Mouse (Mus musculus) intestine, embryonic 14.5 days (tissue): ENCODE measurements around the gene Cbfa2t2. TPM values are rescaled to one million over a fixed set of nuclear protein-coding genes. Genes with fewer than 3 reads are reported as not detected.
A peak's percentile ranks its signal among the peaks of the same experiment; 100 is the strongest.

Experiments
- ATAC-seq: fragments of 200-750 bp; cut with Nextera tagmentation; replicated peaks from 2 replicates; pipeline ENCODE4 v1.8.0; 2017; ENCODE audit warnings: low read depth, moderate number of reproducible peaks, moderate TSS enrichment, moderate library complexity; ENCODE audit not compliant: low FRiP score, low TSS enrichment
- DNase-seq: peaks from one replicate; pipeline ENCODE4 v3.0.0-alpha.2; 2018; ENCODE audit warnings: low spot score
- H3K27ac ChIP-seq: fragments of 300-500 bp; sonication (generic); 2 replicates; pipeline ENCODE4 v1.5.1; 2014; ENCODE audit warnings: low read depth, mild to moderate bottlenecking, control low read depth
- H3K27me3 ChIP-seq: fragments of 300-500 bp; sonication (generic); replicated peaks from 2 replicates; pipeline ENCODE4 v1.6.1; 2014; ENCODE audit warnings: low read length, control low read depth; ENCODE audit not compliant: control insufficient read depth, insufficient read depth
- H3K36me3 ChIP-seq: fragments of 300-500 bp; sonication (generic); 2 replicates; pipeline ENCODE4 v1.6.1; 2014; ENCODE audit warnings: low read length, control low read depth; ENCODE audit not compliant: control insufficient read depth, insufficient read depth
- H3K4me1 ChIP-seq: fragments of 300-500 bp; sonication (generic); replicated peaks from 2 replicates; pipeline ENCODE4 v1.6.1; 2014; ENCODE audit warnings: low read length, control low read depth, mixed read lengths; ENCODE audit not compliant: control insufficient read depth, insufficient read depth
- H3K4me2 ChIP-seq: fragments of 300-500 bp; sonication (generic); 2 replicates; pipeline ENCODE4 v1.6.1; 2014; ENCODE audit warnings: low read length
- H3K4me3 ChIP-seq: fragments of 300-500 bp; sonication (generic); 2 replicates; pipeline ENCODE4 v1.5.1; 2014; ENCODE audit warnings: low read depth, low read length, control low read depth, mixed read lengths
- H3K9ac ChIP-seq: fragments of 300-500 bp; sonication (generic); 2 replicates; pipeline ENCODE4 v1.6.1; 2014; ENCODE audit warnings: mild to moderate bottlenecking, low read length
- H3K9me3 ChIP-seq: fragments of 300-500 bp; sonication (generic); 2 replicates; pipeline ENCODE4 v1.6.1; 2016; ENCODE audit warnings: low read length, control low read depth; ENCODE audit not compliant: control insufficient read depth
- WGBS: fragments of 180-500 bp; shearing (Covaris S2); extraction: QIAGEN DNeasy Blood & Tissue Kit; methylation state at CpG from one replicate; pipeline ENCODE4 v1.1.7; 2014; 5-methylcytosine and 5-hydroxymethylcytosine counted together
- polyA plus RNA-seq: library from polyadenylated mRNA; unstranded; fragments of >200 nt; fragmentation: Nextera tagmentation; extraction: Ambion mirVana; gene quantifications from 2 replicates; pipeline ENCODE4 v1.2.1, GENCODE M21; 2014

Gene Cbfa2t2
- polyA plus RNA-seq, 1 experiment from 2014 or later: 33.6 TPM

DNA sequence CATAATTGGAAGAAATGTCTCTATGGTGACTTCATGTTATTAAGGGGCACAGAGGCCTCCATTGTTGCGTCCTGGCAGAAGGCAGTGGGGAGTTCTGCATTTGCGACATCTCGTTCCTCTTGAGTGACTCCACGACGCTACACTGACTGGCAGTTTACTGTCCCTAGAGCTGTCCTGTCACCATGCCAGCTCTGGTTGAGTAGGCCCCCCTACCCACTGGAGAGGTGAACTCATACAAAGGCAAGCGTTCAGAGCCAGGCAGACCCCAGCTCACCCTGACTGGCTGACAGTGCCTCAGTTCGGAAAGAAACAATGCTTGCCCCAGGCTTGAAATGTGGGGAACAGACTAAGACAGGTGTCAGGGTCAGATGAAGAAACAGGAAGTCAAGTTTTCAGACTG, 138.0 kb downstream of the Cbfa2t2 start:
- no peak overlapping the region for H3K9ac ChIP-seq
- no peak overlapping the region for H3K4me3 ChIP-seq
- WGBS: 79% methylated on average over 7 of the region's 7 CpGs
- no peak overlapping the region for H3K4me2 ChIP-seq
- no peak for DNase-seq
- no peak for ATAC-seq
- H3K4me1 ChIP-seq: peaks cover 13% of the 10 kb centered on the region
- no peak overlapping the region for H3K27ac ChIP-seq
- no peaks in the 10 kb centered on the region for H3K9me3 ChIP-seq
- H3K36me3 ChIP-seq: no peaks in the 10 kb centered on the region
- H3K27me3 ChIP-seq: no peaks in the 10 kb centered on the region

DNA sequence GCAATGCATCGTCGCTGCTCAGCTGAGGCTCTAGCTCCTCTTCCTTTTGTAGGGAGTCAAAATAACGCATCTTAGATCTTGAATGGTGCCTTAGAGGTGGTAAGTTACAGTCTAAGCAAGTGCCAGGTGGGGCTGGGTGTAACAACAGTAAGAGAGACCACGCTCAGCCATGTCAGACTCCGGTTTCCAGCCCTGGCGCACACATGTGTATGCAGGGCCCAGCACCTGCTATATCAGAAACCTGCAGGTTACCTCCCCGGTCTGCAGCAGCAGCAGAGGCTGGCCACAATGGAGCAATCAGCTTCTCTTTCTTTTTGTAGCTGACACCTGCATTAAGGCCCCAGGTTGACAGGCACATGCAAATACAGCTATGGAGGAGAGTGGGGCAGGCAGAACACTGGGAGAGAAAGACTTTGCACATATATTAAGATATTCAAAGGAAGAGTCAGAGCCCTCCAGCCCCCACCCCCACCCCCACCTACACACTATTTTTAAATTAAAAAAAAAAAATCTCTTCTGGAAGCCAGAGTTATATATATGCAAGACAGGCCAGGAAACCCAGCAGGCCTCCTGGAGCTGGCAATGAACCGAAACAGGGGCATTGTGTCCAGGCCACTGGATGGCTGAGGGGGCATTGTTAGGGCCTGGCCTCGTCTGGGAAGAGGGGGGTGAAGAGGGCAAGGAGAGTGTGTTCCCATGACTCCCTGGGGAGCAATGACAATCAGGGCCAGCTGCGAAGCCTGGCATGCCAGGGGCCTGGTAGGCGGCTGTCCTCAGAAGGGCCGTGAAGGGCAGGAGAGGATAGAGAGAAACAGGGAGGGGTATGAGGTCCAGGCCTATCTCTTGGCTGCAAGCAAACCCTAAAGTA, 140.8 kb downstream of the Cbfa2t2 start:
- 61% methylated on average over 12 of the region's 12 CpGs for WGBS

DNA sequence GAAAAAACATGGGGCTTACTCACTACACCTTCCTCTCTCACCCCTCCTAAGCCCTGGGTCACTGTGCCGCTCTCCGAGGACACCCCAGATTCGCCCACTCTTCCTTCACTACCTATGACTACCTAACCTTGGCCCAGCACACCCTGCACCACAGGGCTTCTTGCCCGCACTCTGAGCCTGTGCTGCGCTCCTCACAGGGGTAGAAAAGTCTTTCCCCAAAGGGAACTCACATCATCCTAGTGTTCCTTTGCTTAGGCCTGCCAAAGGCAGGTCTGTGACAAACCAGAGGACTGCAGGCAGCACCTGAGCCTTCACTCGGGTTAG, 141.4 kb downstream of the Cbfa2t2 start:
- Histone ChIP-seq H3K27me3 (no peaks in the 10 kb centered on the region), H3K9me3 (no peaks in the 10 kb centered on the region), H3K27ac (no peak overlapping the region), H3K9ac (no peak overlapping the region), H3K36me3 (no peaks in the 10 kb centered on the region), H3K4me1 (no peaks in the 10 kb centered on the region), H3K4me2 (no peak overlapping the region), H3K4me3 (no peak overlapping the region)
- 86% methylated on average over 6 of the region's 6 CpGs for WGBS
- no peak for DNase-seq
- no peak for ATAC-seq

More for the DNA sequence above, 140.8 kb downstream of the Cbfa2t2 start:
- Histone ChIP-seq H3K36me3 (no peaks in the 10 kb centered on the region), H3K27me3 (no peaks in the 10 kb centered on the region), H3K4me3 (no peak overlapping the region), H3K9ac (no peak overlapping the region), H3K27ac (no peak overlapping the region), H3K4me1 (peaks cover 4% of the 10 kb centered on the region; the same call in 1 of the 2 replicates), H3K4me2 (no peak overlapping the region), H3K9me3 (no peaks in the 10 kb centered on the region)
- DNase-seq: no peak
- ATAC-seq: no peak

DNA sequence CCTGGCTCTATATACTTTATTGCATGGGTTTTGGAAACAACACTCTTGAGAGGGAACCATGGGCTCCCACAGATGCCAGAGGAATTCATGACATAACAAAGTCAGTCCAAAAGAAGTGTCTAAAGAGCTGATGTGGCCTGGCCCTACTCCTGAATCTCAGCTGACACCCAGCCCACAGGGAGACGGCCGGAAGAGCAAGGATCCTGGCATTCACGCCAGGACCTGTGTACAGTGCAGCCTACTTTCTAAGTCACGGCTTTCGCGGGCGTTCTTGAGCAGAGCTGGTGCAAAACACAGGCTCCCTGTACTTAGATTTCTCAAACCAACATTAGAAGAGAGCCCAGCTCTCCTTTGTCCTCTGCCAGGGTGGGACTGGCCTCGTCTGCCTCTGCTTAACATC, 144.3 kb downstream of the Cbfa2t2 start:
- no peak overlapping the region for H3K27ac ChIP-seq
- ATAC-seq (no peak), DNase-seq (no peak)
- H3K9me3 ChIP-seq: no peaks in the 10 kb centered on the region
- no peaks in the 10 kb centered on the region for H3K27me3 ChIP-seq
- no peaks in the 10 kb centered on the region for H3K36me3 ChIP-seq
- no peaks in the 10 kb centered on the region for H3K4me1 ChIP-seq
- no peak overlapping the region for H3K4me2 ChIP-seq
- H3K4me3 ChIP-seq: no peak overlapping the region
- no peak overlapping the region for H3K9ac ChIP-seq
- WGBS: 63% methylated on average over 8 of the region's 8 CpGs

DNA sequence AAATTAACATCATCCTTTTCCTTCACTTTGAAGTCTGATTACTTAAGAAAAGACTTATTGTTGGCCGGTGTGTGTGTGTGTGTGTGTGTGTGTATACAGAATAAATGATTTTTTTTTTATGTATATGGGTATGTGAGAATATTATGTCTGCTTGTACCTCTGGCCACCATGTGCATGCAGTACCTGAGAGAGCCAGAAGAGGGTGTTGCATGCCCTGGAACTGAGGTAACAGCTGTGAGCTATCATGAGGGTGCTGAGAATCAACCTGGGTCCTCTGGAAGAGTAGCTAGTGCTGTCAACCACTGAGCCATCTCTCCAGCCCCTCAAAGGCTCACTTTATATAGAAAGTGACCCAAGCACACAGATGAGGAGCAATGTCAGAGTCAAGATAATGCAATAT, 145.1 kb downstream of the Cbfa2t2 start:
- H3K9me3 ChIP-seq: no peaks in the 10 kb centered on the region
- no peaks in the 10 kb centered on the region for H3K36me3 ChIP-seq
- no peak overlapping the region for H3K9ac ChIP-seq
- DNase-seq (no peak), ATAC-seq (no peak)
- H3K4me3 ChIP-seq: no peak overlapping the region
- no peak overlapping the region for H3K27ac ChIP-seq
- WGBS: 96% methylated on average over 1 of the region's 1 CpGs
- no peaks in the 10 kb centered on the region for H3K4me1 ChIP-seq
- no peaks in the 10 kb centered on the region for H3K27me3 ChIP-seq
- no peak overlapping the region for H3K4me2 ChIP-seq

DNA sequence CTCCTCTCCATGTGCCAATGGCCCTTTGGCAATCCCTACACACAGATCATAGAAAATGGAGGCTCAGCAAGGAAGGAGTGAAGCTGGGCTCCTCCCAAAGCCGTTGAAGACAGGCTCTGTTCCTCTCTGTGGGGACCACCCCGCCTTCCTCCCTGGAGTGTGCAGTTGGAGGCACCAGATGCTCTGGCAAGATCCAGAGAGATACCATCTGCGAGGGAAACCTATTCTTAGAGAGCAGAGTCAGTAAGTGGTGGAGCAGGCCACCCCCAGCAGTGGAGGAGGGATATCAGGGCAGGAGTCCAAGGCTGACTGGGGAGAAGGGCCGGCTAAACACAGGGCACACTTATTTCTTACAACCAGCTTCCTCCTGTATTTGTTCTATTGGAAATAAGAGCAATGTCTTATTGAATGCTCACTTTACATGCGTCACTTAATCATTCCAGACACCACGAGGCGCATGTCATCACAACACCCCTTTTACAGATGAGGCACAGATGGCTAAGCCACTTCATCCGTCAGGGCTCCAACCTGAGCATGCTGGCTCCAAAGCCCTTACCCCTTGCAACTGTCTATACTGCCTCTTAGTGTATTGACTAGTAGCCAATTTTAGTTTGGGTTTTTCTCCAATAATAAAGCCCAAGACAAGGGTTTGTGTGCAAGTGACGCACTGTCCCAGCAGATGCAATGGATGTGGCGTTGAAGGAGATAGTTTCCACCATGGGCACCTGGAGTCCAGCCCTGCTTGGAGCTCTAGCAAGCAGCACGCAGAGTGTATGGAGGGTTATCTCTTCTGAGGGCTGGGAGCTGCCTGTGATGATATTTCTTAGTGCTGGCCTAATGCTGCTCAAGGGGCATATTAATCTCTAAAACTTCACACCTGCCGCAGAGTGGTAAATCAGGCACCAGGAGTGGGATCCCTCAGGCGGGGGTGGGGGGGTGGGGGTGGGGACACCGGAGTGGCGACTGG, 147.9 kb downstream of the Cbfa2t2 start:
- DNase-seq: no peak
- no peak; the same call in 1 of the 2 replicates for ATAC-seq
- H3K9me3 ChIP-seq: no peaks in the 10 kb centered on the region

DNA sequence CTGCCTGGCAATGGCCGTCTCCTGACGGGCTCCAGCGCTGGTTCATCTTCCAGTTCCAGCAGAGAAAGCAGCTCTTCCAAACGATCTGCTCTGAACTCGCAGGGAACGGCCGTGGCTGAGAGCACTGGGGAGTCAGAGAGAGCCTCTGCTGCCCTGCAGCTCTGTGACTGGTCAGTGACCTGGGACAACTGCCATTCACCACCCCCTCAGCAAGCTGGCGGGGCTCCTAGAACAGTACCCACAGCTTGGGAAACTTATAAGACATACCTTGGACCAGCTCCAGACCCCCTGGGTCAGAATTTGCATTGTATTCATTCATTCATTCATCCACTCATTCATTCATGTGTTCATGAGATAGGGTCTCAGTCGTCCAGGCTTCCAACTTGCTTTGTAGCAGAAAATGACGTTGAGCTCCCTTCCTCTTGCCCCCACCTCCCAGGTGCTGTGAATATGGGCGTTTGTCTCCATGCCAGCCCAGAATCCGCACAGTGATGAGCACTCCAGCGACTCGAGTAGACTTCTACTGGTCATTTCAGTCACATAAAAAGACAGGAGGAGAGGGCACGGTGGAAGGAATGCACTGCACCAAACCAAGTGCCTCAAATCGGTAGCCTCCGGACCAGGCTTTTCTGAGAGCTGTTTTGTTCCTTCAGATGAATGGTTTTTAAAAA, 148.8 kb downstream of the Cbfa2t2 start:
- ATAC-seq (no peak), DNase-seq (no peak)
- no peaks in the 10 kb centered on the region for H3K9me3 ChIP-seq
- WGBS: 73% methylated on average over 17 of the region's 17 CpGs
- H3K4me1 ChIP-seq: no peaks in the 10 kb centered on the region
- no peak overlapping the region for H3K9ac ChIP-seq
- H3K27ac ChIP-seq: no peak overlapping the region
- H3K4me2 ChIP-seq: no peak overlapping the region
- H3K4me3 ChIP-seq: no peak overlapping the region
- no peaks in the 10 kb centered on the region for H3K27me3 ChIP-seq
- H3K36me3 ChIP-seq: peaks cover 4% of the 10 kb centered on the region; the same call in 1 of the 2 replicates

More for the DNA sequence above, 147.9 kb downstream of the Cbfa2t2 start:
- Histone ChIP-seq H3K27me3 (no peaks in the 10 kb centered on the region), H3K27ac (no peak overlapping the region), H3K36me3 (peaks cover 4% of the 10 kb centered on the region; the same call in 1 of the 2 replicates), H3K9ac (no peak overlapping the region), H3K4me3 (no peak overlapping the region), H3K4me1 (no peaks in the 10 kb centered on the region), H3K4me2 (no peak overlapping the region)
- WGBS: 62% methylated on average over 15 of the region's 15 CpGs

DNA sequence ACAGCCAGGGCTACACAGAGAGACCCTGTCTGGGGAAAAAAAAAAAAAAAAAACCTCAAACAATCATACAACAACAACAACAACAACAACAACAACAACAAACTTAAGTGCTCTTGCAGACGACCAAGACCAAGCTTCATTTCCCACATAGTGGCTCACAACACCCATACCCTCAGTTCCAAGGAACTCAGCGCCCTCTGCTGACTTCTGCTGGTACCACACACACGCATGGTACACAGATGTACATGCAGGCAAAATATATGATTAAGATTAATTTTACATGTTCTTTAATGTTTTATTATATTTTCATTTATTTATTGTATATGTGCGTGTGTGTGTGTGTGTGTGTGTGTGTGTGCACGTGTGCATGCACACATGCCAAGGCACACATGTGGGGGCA, 150.1 kb downstream of the Cbfa2t2 start:
- H3K9ac ChIP-seq: no peak overlapping the region
- no peak overlapping the region for H3K27ac ChIP-seq
- no peaks in the 10 kb centered on the region for H3K4me1 ChIP-seq
- peaks cover 4% of the 10 kb centered on the region; the same call in 1 of the 2 replicates for H3K36me3 ChIP-seq
- DNase-seq (peak; percentile 71), ATAC-seq (0 out of 2 replicates have a peak, but pooled peaks have one; percentile 41)
- no peak overlapping the region for H3K4me2 ChIP-seq
- 80% methylated on average over 5 of the region's 5 CpGs for WGBS
- no peaks in the 10 kb centered on the region for H3K9me3 ChIP-seq
- no peaks in the 10 kb centered on the region for H3K27me3 ChIP-seq
- H3K4me3 ChIP-seq: no peak overlapping the region
